Mouse (Mus musculus) layer of hippocampus, postnatal 14 days (tissue): ENCODE data around the gene Gm20521. TPM values are rescaled to one million over a fixed set of nuclear protein-coding genes. Genes with fewer than 3 reads are reported as not detected.

ENCODE experiments used
- DNase-seq, 2 experiments: peaks; one replicate each; pipeline ENCODE4 v3.0.0; 2021 to 2022; ENCODE audit warnings: low spot score in 2 of 2, mixed read lengths in 1 of 2
- total RNA-seq, 2 experiments: library from RNA; stranded (reverse); gene quantifications; 2 replicates each; pipeline ENCODE4 v1.2.3; 2021

The Gm20521 gene
- total RNA-seq, 2 experiments from 2014 or later = 0.30 to 0.88 TPM

DNA sequence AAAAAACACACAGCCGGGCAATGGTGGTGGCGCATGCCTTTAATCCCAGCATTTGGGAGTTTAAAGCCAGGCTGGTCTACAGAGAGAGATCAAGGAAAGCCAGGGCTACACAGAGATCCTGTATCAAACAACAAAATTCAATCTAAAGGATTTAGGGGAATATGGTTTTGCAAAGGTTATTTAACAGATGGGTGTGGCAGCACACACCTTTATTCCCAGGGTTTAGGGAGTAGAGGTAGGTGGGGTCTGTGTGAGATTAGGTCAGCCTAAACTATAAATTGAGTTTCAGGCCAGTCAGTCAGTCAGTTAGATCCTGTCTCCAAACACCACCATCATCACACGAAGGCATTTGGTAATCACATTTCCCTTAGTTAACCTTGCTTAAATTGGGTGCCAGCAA is 9.0 kb downstream of the Gm20521 start, which contains the start of gene Pabpn1:
Pabpn1 (plus strand) TSS at position 301 of the 400 bp plus-strand sequence.
- no peak for DNase-seq

DNA sequence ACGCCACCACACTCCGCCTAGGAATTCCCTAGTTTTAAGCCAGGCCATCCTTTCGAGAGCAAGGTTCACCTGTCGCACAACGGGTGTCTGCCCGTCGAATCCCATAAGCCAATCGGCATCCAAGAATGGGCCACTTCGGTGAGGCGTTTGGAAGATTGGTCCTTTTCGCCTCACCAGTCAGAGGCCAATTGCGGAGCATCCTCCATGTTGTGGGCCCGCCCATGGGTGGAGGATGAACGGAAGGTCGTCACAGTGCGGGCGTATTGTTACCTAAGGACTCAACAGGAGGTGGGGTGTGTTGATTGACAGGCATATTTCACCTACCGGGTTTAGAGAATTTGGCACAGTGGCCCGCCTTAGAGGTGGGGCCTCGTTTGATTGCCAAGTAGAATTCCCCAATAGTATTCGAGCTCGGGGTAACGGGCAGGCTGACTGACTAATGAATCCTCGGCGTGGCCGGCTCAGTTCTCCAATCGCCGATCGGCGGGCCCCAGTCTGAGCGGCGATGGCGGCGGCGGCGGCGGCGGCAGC is 10.5 kb downstream of the Gm20521 start:
- DNase-seq = peak; percentile 98 to 100

DNA sequence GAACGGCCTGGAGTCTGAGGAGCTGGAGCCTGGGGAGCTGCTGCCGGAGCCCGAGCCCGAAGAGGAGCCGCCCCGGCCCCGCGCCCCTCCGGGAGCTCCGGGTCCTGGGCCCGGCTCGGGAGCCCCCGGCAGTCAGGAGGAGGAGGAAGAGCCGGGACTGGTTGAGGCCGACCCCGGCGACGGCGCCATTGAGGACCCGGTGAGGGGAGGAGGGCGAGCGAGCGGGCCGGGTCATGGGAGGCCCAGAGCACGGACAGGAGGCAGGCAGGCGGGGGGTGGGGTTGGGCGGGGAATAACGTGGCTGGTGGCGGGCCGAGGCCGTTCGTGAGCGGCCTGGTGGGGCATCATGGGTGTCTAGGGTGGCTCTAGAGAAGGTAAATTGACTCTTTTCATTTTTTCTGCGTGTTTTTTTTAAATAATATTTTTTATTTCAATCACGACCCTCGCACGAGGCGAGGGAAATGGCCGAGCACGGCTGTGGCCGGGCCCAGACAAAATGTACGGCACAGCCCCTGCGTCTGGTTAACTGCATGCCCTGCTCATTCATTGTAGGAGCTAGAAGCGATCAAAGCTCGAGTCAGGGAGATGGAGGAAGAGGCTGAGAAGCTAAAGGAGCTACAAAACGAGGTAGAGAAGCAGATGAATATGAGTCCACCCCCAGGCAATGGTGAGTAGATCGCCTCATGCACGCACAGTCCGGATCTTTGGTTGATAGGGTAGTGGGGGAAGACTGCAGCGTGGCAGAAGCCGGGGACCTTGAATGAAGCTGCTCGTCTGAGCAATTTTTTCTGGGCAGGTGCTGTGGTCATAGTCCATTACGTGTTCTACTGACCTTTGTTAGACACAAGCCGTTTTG is 11.3 kb downstream of the Gm20521 start:
- DNase-seq = peak; percentile 41 to 63

DNA sequence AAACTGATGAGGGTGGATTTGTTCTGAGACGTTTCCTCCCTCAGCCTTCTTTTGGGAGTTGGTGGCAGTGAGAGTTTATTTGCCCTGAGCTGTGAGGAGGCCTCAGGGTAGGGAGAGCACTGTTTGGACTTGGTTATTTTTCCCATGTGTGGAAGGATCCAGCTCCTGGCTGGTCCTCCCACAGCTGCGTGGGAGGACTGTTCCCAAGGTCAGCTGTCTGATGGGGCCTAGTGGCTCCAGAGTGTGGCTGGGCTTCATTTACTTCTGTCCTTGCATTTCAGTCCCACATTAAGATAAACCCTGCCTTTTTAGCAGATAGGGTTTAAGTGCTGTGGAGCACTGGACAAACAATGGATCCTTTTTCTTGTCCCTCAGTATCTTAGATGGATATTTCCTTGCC is 14.2 kb downstream of the Gm20521 start:
- no peak for DNase-seq

GRCm38 (mm10) chr14:54900383-54900782 is 17.1 kb downstream of the Gm20521 start:
- peak; percentile 75 to 91 for DNase-seq

GRCm38 (mm10) chr14:54903641-54904040 is 20.4 kb downstream of the Gm20521 start:
- DNase-seq = no peak

- no peak for DNase-seq
Observed at GRCm38 (mm10) chr14:54908682-54909081, 25.4 kb downstream of the Gm20521 start.

GRCm38 (mm10) chr14:54912109-54912850 is 29.0 kb downstream of the Gm20521 start:
- DNase-seq = peak in 1 of 2 experiments; percentile 41

DNA sequence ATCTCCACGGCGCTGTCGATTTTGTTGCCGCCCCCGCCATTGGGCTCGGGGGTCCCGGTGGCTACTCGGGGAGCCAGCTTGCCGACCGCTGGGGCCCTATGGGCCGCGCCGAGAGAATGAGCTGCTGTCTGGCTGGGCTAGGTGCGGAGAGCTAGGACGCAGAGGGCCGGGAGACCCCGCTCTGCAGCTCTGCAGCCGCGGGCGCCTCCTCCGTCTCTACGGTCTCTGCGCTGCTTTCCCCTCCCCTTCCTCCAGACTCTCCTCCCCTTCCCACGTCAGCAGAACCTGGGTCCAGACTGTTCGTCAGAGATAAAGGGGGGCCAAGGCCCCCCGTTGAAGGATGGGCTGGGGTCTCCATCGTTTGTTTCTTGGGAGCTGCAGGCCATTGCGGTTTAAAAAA is 29.6 kb downstream of the Gm20521 start, which contains the start of gene Slc22a17:
Slc22a17 (minus strand) TSS at position 247 of the 400 bp plus-strand sequence.
- DNase-seq = peak; percentile 83 to 89

DNA sequence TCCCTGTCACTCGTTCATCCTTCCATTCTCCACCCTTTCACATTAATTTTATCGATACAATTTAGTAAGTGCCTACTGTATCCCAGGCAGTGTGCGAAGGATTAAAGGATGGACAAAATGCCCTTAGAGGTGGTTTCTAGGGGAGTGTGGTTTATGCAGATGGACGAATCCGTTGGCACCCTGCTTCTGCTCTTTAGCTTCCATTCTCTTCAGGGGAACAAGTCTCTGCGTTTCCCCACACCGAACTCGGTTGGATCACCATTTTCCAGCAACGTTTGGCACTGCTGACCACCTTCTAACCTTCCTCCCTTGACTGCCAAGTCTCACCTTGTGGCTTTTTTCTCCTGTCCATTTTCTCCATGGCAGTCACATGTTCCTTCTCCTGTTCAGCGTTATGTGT is 30.1 kb downstream of the Gm20521 start:
- DNase-seq = no peak

DNA sequence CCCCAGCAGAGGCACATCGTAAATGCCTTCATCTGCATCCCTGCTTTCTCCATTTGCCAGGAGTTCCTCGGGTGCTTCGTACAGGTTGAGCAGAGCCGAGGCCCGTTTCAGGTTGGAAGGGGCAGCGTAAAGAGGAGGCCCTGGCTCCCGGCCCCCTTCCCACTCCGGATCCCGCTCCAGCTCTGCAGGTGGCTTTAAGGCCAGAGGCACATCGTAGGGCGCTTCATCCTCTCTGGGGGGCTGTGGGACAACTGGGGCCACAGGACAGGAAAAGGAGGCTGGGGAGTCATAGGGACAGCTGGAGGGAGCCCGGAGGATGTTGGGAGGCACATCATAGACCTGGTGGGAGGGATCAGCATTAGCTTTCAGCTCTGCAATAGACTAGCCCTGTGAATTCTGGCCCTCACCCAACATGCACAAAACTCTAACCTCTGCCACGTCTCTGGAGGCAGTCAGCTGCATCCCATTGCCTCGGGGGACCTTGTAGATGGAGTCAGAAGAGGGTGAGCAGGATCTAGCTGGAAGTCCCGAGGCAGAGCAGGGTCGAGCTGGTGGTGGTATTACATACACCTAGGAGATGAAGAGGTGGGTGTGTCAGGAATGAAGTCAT is 36.9 kb downstream of the Gm20521 start:
- no peak for DNase-seq

DNA sequence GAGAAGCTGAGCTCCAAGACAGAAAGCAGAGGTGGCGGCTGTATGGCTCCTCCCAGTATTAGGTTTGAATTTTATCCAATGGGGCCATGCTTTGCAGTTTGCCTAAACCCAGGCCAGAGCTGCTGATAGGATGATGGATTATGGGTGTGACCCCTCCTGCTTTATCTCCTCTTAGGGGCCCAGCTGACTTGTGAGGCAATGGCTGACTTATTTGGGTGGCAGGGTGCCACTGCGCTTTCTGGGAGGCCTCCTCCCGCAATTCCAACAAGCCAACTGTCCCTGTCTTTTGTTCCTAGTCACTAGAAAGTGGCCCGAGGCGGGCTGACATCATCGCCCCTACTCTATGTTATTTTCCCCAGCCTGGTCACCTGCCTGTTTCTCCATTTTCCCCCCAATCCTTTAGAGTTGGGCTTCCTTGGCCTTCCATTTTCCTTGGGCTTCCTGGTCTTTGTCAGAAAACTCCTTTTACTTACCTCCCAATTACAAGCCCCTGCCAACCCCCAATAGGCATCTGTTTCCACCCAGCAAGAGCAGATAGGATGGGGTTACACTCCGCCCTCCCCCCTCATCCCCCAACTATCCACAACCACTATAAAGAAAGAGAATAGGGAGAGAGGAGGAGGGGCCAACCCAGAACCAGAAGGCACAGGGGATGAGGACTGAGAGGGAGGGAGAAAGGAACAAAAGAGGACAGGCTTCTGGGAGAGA is 41.6 kb downstream of the Gm20521 start:
- DNase-seq = no peak

DNA sequence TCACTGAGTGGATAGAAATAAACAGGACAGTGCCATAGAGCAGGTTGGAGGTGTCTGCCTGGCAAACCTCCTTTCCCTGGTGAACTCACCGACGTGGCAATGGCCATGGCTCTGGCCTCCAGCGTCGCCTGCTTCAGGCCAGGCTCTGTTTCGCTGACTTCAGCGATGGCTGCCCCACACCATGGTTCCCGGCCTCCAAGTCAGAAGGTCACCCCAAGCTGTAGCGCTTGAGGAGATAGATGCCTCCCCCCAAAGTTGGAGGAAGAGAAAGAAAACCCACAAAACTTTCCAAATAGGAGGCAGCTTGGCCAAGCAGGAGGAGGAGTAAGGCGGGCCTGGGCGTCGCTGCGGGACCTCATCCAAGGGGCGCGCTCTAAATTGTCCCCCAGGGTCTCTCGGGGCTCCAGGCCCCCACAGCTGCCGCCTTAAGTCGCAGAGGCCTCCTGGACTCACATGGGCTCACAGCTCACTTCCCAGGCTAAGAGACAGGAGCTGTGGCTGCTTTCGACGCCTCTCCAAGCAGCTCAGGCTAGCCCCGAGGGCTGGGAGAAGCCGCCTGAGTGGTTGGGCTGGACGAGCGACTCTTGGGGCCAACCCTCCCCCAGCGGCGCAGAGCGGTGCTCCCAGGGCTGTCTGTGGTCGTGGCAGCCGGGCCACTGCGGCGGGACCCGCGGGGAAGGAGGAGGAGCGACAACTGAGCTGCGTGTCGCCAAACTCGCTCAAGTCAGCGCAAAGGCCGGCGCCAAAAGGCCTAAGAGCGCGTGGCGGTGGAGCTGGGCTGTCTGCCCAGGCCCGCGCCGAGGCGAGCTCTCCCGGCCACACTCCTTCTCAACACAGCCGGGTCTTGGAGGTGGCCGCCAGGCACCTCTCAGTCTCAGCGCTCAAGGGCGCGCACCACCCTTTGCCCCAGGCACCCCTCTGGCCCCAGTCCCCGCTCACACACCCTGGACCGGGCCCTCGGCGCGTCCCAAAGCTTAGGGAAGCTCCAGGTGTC is 42.4 kb downstream of the Gm20521 start, which contains the start of gene Efs:
Efs (minus strand) TSS at position 778 of the 994 bp plus-strand sequence.
- DNase-seq = peak; percentile 55 to 62

GRCm38 (mm10) chr14:54926401-54927158 is 43.3 kb downstream of the Gm20521 start:
- peak; percentile 52 to 57 for DNase-seq

GRCm38 (mm10) chr14:54927296-54927695 is 44.1 kb downstream of the Gm20521 start:
- no peak for DNase-seq

- no peak for DNase-seq
Observed at GRCm38 (mm10) chr14:54929801-54930200, 46.6 kb downstream of the Gm20521 start.

- DNase-seq = no peak
Observed at GRCm38 (mm10) chr14:54930431-54930830, 47.2 kb downstream of the Gm20521 start.

DNA sequence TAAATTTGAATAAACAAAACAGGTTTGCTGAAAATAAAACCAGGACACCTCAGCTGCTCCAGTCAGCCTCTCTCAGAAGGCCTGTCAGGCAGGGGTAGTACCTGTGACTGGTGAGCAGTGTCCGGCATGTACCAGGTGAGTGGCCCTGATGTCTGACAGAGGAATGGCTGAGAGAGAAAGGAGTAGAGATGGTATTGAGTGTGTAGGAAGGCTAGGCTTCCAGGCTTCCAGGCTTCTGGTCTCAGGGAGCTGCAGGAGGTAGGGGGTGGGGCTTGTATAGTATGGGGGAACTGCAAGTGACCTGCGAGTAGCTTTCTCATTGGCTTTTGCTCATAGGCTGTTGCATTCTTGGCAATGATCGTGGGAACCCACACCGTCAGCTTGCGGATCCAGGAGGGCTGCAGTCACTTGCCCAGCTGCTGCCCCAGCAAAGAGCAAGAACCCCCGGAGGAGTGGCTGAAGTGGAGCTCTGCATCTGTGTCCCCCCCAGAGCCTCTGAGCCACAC is 49.5 kb downstream of the Gm20521 start, which contains the start of gene Il25:
Il25 (plus strand) TSS at position 51 of the 506 bp plus-strand sequence.
- DNase-seq = no peak
